Mouse (Mus musculus): ENCODE results near the gene Olfr734.

The Olfr734 gene

GRCm38 (mm10) chr14:50326661-50327060, at the start of gene Olfr734:
Gene Olfr734 (minus strand): TSS chr14:50326761.
- DNase-seq (ENCODE audit: low read depth) = no peak

DNA sequence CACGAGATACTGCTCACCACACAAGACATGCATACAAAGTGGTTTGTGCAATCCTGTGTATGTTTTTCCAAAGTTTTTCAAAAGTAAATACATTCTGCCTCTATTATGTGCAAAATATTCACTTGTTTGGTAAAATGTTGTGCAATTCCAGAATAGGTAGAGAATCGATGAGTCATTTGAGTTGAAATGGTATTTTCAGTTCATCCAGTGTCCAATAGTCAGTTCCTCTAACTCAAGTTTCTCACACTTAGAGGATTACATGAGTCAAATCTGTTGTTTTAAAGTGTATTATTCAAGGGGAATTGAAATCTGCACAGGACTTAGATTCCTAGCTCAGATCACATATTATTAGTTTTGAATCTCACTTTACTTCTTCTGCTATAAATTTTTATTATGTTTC, 37.0 kb upstream of the Olfr734 start:
- no peak for DNase-seq (ENCODE audit: low read depth)

- no peak for DNase-seq (ENCODE audit: low read depth)
Observed at GRCm38 (mm10) chr14:50360480-50360879, 33.9 kb upstream of the Olfr734 start.

GRCm38 (mm10) chr14:50357593-50357992, 31.0 kb upstream of the Olfr734 start, which contains the start of gene Tlr11:
Gene Tlr11 (plus strand): TSS chr14:50357914.
- DNase-seq (ENCODE audit: low read depth) = no peak

- DNase-seq (ENCODE audit: low read depth) = no peak
Observed at GRCm38 (mm10) chr14:50356725-50357124, 30.2 kb upstream of the Olfr734 start.

DNA sequence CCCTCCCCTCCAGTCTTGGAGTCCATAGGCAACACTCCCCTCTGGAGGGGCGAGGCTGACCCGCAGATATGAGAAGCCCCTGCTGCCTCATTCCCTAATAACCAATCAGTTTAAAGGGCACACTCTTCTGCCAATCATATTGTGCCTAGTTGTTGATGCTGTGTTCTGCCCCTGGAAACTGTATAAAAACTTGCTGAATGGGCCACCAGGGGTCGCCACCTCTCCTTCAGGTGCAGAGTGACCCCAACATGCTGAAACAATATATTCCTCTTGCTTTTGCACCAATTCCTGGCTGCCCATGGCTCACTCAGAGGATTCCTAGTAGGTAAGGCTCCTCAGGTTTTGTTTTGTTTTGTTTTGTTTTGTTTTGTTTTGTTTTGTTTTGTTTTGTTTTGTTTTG, 25.9 kb upstream of the Olfr734 start:
- no peak for DNase-seq (ENCODE audit: low read depth)

DNA sequence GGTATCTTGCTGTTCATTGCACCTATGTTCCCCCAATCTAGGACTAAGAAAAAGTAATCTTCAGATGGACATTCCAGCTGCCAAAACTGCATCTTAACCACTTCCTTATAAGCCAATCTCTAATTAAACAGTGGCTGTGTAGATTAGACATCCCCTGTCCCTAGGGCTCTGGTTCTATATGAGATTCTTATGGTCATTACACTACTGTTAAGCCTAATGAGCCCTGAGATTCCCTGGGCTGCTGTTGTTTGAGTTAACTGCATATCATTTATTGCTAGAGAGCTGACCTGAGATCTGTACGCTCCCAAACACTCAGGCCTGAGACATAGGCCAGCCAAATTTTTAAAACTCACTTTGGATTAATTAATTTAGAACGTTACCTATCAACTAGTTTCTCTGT, 22.2 kb upstream of the Olfr734 start, which contains the start of gene Olfr735:
Olfr735 (minus strand) TSS at position 77 of the 400 bp plus-strand sequence.
- no peak for DNase-seq (ENCODE audit: low read depth)

- DNase-seq (ENCODE audit: low read depth) = no peak
Observed at GRCm38 (mm10) chr14:50301422-50301821, 25.1 kb downstream of the Olfr734 start, which contains the start of gene Olfr733. Gene Olfr733 (minus strand): TSS chr14:50301522.

DNA sequence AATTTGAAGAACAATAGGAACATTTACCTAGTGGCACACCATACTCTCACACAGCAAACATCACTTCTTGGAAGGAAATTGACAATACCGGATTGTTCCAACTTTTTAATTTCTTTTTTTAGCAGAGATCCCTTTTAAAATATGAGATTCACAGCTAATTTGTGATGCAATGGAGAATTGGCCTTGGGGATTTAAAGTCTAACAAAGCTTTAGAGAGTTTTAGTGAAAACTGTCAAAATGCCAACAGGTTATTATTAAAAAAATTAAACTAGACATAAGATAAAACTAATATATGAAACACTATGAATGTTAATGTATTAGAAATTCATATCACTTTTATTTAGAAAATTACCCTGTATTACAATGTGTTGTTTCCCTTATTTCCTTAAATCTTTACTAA, 42.5 kb downstream of the Olfr734 start, which contains the start of gene Olfr732:
Olfr732 (minus strand) TSS at position 101 of the 400 bp plus-strand sequence.
- no peak for DNase-seq (ENCODE audit: low read depth)
